Comparison of ENCODE assay signal across 8 mouse cellular contexts in genomic region chr10:93833370-93833698, GRCm38 (mm10). TPM values are rescaled to one million over a fixed set of nuclear protein-coding genes. Genes with fewer than 3 reads are reported as not detected.
DNase-seq lines count a peak whose midpoint lies in the region; ATAC-seq and TF ChIP-seq lines count a peak whose summit lies in the region.

No protein-coding gene starts in this region.

- H3K36me3 ChIP-seq in heart, adult 2 months (ENCODE audit: control insufficient read depth, insufficient read depth, low read length) = no peaks in the 10 kb centered on the region
- H3K36me3 ChIP-seq in thymus, adult 2 months (ENCODE audit: control insufficient read depth, insufficient read depth, low read length) = no peaks in the 10 kb centered on the region
- H3K36me3 ChIP-seq in liver, embryonic 12.5 days = no peaks in the 10 kb centered on the region

- no peak for ATAC-seq in liver, embryonic 12.5 days
- no peak for ATAC-seq in granulocyte monocyte progenitor cell, adult 5-6 weeks (replicated peaks; ENCODE audit: poor library complexity, severe bottlenecking)

- DNase-seq in heart, adult 2 months = no peak
- DNase-seq in heart, adult 9 months (ENCODE audit: low spot score in 2 of 2) = no peak
- no peak for DNase-seq in thymus, adult 2 months
- no peak for DNase-seq in thymus, postnatal 0 days (ENCODE audit: low spot score)
- DNase-seq in right cerebral cortex, postnatal 36 days (ENCODE audit: low spot score in 2 of 2) = no peak
- DNase-seq in thymus, postnatal 36 days = no peak

- TF ChIP-seq EP300 in heart, adult 2 months (IDR thresholded peaks at IDR 0.05; ENCODE audit: insufficient read depth, low read depth, low read length) = no peak

- no peaks in the 10 kb centered on the region for H3K4me1 ChIP-seq in heart, adult 2 months (ENCODE audit: control insufficient read depth, insufficient read depth, low read length)
- H3K4me1 ChIP-seq in thymus, adult 2 months (replicated peaks; ENCODE audit: control insufficient read depth, insufficient read depth, low read length) = peaks cover 17% of the 10 kb centered on the region
- peaks cover 51% of the 10 kb centered on the region for H3K4me1 ChIP-seq in liver, embryonic 12.5 days

- H3K9me3 ChIP-seq in liver, embryonic 12.5 days (replicated peaks) = no peaks in the 10 kb centered on the region

- H3K9ac ChIP-seq in heart, adult 2 months (ENCODE audit: low read depth, low read length) = no peak overlapping the region
- peak overlapping the region; percentile 83 for H3K9ac ChIP-seq in liver, embryonic 12.5 days

- H3K4me2 ChIP-seq in liver, embryonic 12.5 days = peak overlapping the region; percentile 98

- peak overlapping the region; percentile 46 for H3K4me3 ChIP-seq in heart, adult 2 months
- peak overlapping the region; percentile 63 for H3K4me3 ChIP-seq in thymus, adult 2 months (ENCODE audit: control insufficient read depth, insufficient read depth, low read length)
- peak overlapping the region; percentile 83 for H3K4me3 ChIP-seq in liver, embryonic 12.5 days

- peaks cover 16% of the 10 kb centered on the region for H3K27me3 ChIP-seq in heart, adult 2 months (ENCODE audit: control insufficient read depth, insufficient read depth, low read length)
- peaks cover 4% of the 10 kb centered on the region; the same call in 1 of the 2 replicates for H3K27me3 ChIP-seq in thymus, adult 2 months (ENCODE audit: control insufficient read depth, insufficient read depth, low read length)
- peaks cover 68% of the 10 kb centered on the region for H3K27me3 ChIP-seq in liver, embryonic 12.5 days (replicated peaks)

- H3K27ac ChIP-seq in heart, adult 2 months = no peak overlapping the region
- H3K27ac ChIP-seq in thymus, adult 2 months (ENCODE audit: control insufficient read depth, insufficient read depth, low read length) = no peak overlapping the region
- H3K27ac ChIP-seq in liver, embryonic 12.5 days = peak overlapping the region; percentile 79

- TF ChIP-seq POLR2A in heart, adult 2 months (IDR thresholded peaks at IDR 0.05; ENCODE audit: insufficient read depth, low read depth, low read length) = no peak
- TF ChIP-seq POLR2A in thymus, adult 2 months (IDR thresholded peaks at IDR 0.05; ENCODE audit: control insufficient read depth, extremely low read depth, insufficient read depth, low read length, poor library complexity) = no peak

- intact Hi-C loops in heart, adult 2 months (cut with DNase I) = no loop called here

- WGBS in heart, adult 2 months = 4% methylated on average over 16 of the region's 16 CpGs
- WGBS in thymus, adult 2 months = 11% methylated on average over 16 of the region's 16 CpGs
- 4% methylated on average over 16 of the region's 16 CpGs for WGBS in liver, embryonic 12.5 days (ENCODE audit: insufficient replicate concordance)

- no peak for TF ChIP-seq CTCF in heart, adult 2 months (IDR thresholded peaks at IDR 0.05)
- TF ChIP-seq CTCF in thymus, adult 2 months (IDR thresholded peaks at IDR 0.05; ENCODE audit: borderline replicate concordance, control insufficient read depth, extremely low read depth, insufficient read depth, low read length, poor library complexity) = no peak

- H3K79me2 ChIP-seq in heart, adult 2 months (replicated peaks; ENCODE audit: control insufficient read depth, insufficient read depth, low read length) = no peaks in the 10 kb centered on the region

RNA-seq across cellular contexts. Expression of gene Usp44, which starts 2.0 kb away (rescaled TPM):
- total RNA-seq in heart, adult 2 months (2021) = not detected
- polyA plus RNA-seq in heart, adult 2 months (2012; rRNA removed) = not detected in 2 replicates
- 1.1 and 1.3 TPM in 2 replicates for polyA plus RNA-seq in thymus, adult 2 months (2012; rRNA removed)
- 3.0 and 3.4 TPM in 2 replicates for polyA plus RNA-seq in thymus, postnatal 0 days (2015; fragmentation: Nextera tagmentation; extraction: Ambion mirVana)
- 5.5 and 5.8 TPM in 2 replicates for polyA plus RNA-seq in liver, embryonic 12.5 days (2016; fragmentation: Nextera tagmentation; extraction: Ambion mirVana)
- total RNA-seq in granulocyte monocyte progenitor cell, adult 5-6 weeks (2014; fragmentation: Nextera tagmentation) = 1.3 and 1.6 TPM in 2 replicates
- total RNA-seq in granulocyte monocyte progenitor cell, adult 5-6 weeks (2017) = 1.6 and 2.9 TPM in 2 replicates
